Mouse (Mus musculus) liver, adult 2 months (tissue): ENCODE measurements around the gene Gm20388. TPM values are rescaled to one million over a fixed set of nuclear protein-coding genes. Genes with fewer than 3 reads are reported as not detected.

Experiments used
- DNase-seq: peaks from one replicate; pipeline ENCODE4 v3.0.0-alpha.2; 2011; ENCODE audit warnings: low read depth, low spot score; ENCODE audit errors: extremely low read depth
- H3K27ac ChIP-seq: fragments of 200-500 bp; replicated peaks from 2 replicates; pipeline ENCODE4 v1.5.1; 2012; ENCODE audit warnings: low read depth, mild to moderate bottlenecking, control low read depth, inconsistent platforms, low read length; ENCODE audit not compliant: insufficient read depth
- H3K27me3 ChIP-seq: fragments of 200-500 bp; 2 replicates; pipeline ENCODE4 v1.6.1; 2012; ENCODE audit warnings: mild to moderate bottlenecking, moderate library complexity, low read length, inconsistent platforms; ENCODE audit not compliant: control insufficient read depth, insufficient read depth
- H3K36me3 ChIP-seq: fragments of 200-500 bp; 2 replicates; pipeline ENCODE4 v1.6.1; 2012; ENCODE audit warnings: low read length, inconsistent platforms; ENCODE audit not compliant: control insufficient read depth, insufficient read depth
- H3K4me1 ChIP-seq: fragments of 200-500 bp; 2 replicates; pipeline ENCODE4 v1.6.1; 2011; ENCODE audit warnings: low read length; ENCODE audit not compliant: control insufficient read depth, insufficient read depth
- H3K4me3 ChIP-seq: fragments of 200-500 bp; 2 replicates; pipeline ENCODE4 v1.5.1; 2011; ENCODE audit warnings: low read depth, mild to moderate bottlenecking, control low read depth, low read length, moderate library complexity; ENCODE audit not compliant: insufficient read depth
- H3K79me2 ChIP-seq: fragments of 200-500 bp; 2 replicates; pipeline ENCODE4 v1.6.1; 2012; ENCODE audit warnings: inconsistent platforms, mild to moderate bottlenecking, low read length, moderate library complexity; ENCODE audit not compliant: control insufficient read depth, insufficient read depth
- H3K9ac ChIP-seq: fragments of 200-500 bp; 2 replicates; pipeline ENCODE4 v1.6.1; 2012; ENCODE audit warnings: low read depth, mild to moderate bottlenecking, control low read depth, inconsistent platforms, low read length
- CTCF ChIP-seq: fragments of 200-500 bp; IDR thresholded peaks from 2 replicates; pipeline ENCODE4 v1.5.1; 2011; ENCODE audit warnings: low read depth, low read length, control low read depth
- POLR2A ChIP-seq: fragments of 200-500 bp; IDR thresholded peaks from 2 replicates; pipeline ENCODE4 v1.6.1; 2011; ENCODE audit warnings: low read length, control low read depth; ENCODE audit not compliant: insufficient read depth; ENCODE audit errors: extremely low read depth
- WGBS: fragments of 180-500 bp; shearing (Covaris S2); methylation state at CpG from one replicate; pipeline ENCODE4 v1.1.7; 2018; 5-methylcytosine and 5-hydroxymethylcytosine counted together
- polyA plus RNA-seq: library from polyadenylated mRNA; depleted of rRNA; stranded (reverse); fragments of >200 nt; gene quantifications from 2 replicates; pipeline ENCODE4 v1.2.3, GENCODE M21; 2012
- total RNA-seq: library from RNA; depleted of rRNA; stranded (reverse); fragments of >200 nt; gene quantifications from 2 replicates; pipeline ENCODE4 v1.2.3, GENCODE M21; 2014

Gm20388 gene
- total and polyA plus RNA-seq, 2 experiments: 6.4 to 19.9 TPM

GRCm38 (mm10) chr8:120485551-120486476 lies 575.2 kb downstream of the Gm20388 start:
- no peaks in the 10 kb centered on the region for H3K36me3 ChIP-seq
- H3K9ac ChIP-seq: no peak overlapping the region
- H3K27ac ChIP-seq: no peak overlapping the region
- no peaks in the 10 kb centered on the region for H3K27me3 ChIP-seq
- DNase-seq: no peak
- no peaks in the 10 kb centered on the region; the same call in 1 of the 2 replicates for H3K79me2 ChIP-seq
- TF ChIP-seq CTCF (no peak), POLR2A (no peak)
- WGBS: 75% methylated on average over 21 of the region's 21 CpGs
- H3K4me1 ChIP-seq: peaks cover 11% of the 10 kb centered on the region
- no peak overlapping the region for H3K4me3 ChIP-seq

- Histone ChIP-seq H3K4me1 (peaks cover 17% of the 10 kb centered on the region), H3K79me2 (no peaks in the 10 kb centered on the region; the same call in 1 of the 2 replicates), H3K27ac (peak overlapping the region; percentile 74), H3K9ac (peak overlapping the region; percentile 93), H3K4me3 (peak overlapping the region; percentile 80), H3K36me3 (no peaks in the 10 kb centered on the region), H3K27me3 (no peaks in the 10 kb centered on the region)
- TF ChIP-seq POLR2A (0 out of 2 replicates have a peak, but pooled peaks have one; percentile 20), CTCF (no peak)
- 27% methylated on average over 50 of the region's 50 CpGs for WGBS
- DNase-seq: peak; percentile 42
These were observed 576.1 kb downstream of the Gm20388 start for GRCm38 (mm10) chr8:120486477-120487376.

- peaks cover 22% of the 10 kb centered on the region for H3K4me1 ChIP-seq
- peak overlapping the region; percentile 80 for H3K4me3 ChIP-seq
- DNase-seq: no peak
- TF ChIP-seq CTCF (no peak), POLR2A (no peak)
- no peaks in the 10 kb centered on the region for H3K36me3 ChIP-seq
- H3K27ac ChIP-seq: peak overlapping the region; percentile 74
- no peaks in the 10 kb centered on the region; the same call in 1 of the 2 replicates for H3K79me2 ChIP-seq
- H3K9ac ChIP-seq: peak overlapping the region; percentile 93
- no peaks in the 10 kb centered on the region for H3K27me3 ChIP-seq
- 0% methylated on average over 34 of the region's 34 CpGs for WGBS
These were observed 576.7 kb downstream of the Gm20388 start for GRCm38 (mm10) chr8:120487377-120487728.

- Histone ChIP-seq H3K27me3 (no peaks in the 10 kb centered on the region), H3K27ac (peak overlapping the region; percentile 74), H3K4me3 (peak overlapping the region; percentile 80), H3K79me2 (no peaks in the 10 kb centered on the region; the same call in 1 of the 2 replicates), H3K4me1 (peaks cover 26% of the 10 kb centered on the region), H3K9ac (peak overlapping the region; percentile 93), H3K36me3 (no peaks in the 10 kb centered on the region)
- TF ChIP-seq POLR2A (no peak), CTCF (no peak)
- 0% methylated on average over 55 of the region's 55 CpGs for WGBS
- peak; percentile 31 for DNase-seq
These were observed 577.3 kb downstream of the Gm20388 start for GRCm38 (mm10) chr8:120487729-120488510.

- peak overlapping the region; percentile 63 for H3K27ac ChIP-seq
- H3K27me3 ChIP-seq: no peaks in the 10 kb centered on the region
- H3K9ac ChIP-seq: peak overlapping the region; percentile 93
- WGBS: under 1% methylated on average over 25 of the region's 25 CpGs
- peaks cover 34% of the 10 kb centered on the region for H3K4me1 ChIP-seq
- no peaks in the 10 kb centered on the region for H3K36me3 ChIP-seq
- no peaks in the 10 kb centered on the region; the same call in 1 of the 2 replicates for H3K79me2 ChIP-seq
- peak overlapping the region; percentile 89 for H3K4me3 ChIP-seq
- TF ChIP-seq CTCF (no peak), POLR2A (no peak)
- no peak for DNase-seq
These were observed 578.0 kb downstream of the Gm20388 start for GRCm38 (mm10) chr8:120488636-120489131.
